Mouse (Mus musculus) MEL (cell line): ENCODE measurements around the gene Folr2. TPM values are rescaled to one million over a fixed set of nuclear protein-coding genes. Genes with fewer than 3 reads are reported as not detected.
A peak's percentile ranks its signal among the peaks of the same experiment; 100 is the strongest.

Experiments
- DNase-seq: peaks from one replicate; pipeline ENCODE4 v3.0.0; 2011; ENCODE audit warnings: low read depth, low spot score
- H3K27ac ChIP-seq: 2 replicates; pipeline ENCODE4 v1.5.1; 2012; ENCODE audit warnings: low read depth, mild to moderate bottlenecking, control low read depth, low read length, moderate library complexity; ENCODE audit not compliant: control insufficient read depth
- H3K27me3 ChIP-seq, 2 experiments: fragments of 150-350 bp in 1 of 2; sonication (generic) in 1 of 2; 2 replicates each; pipeline ENCODE4 v1.6.1; 2012; ENCODE audit warnings: low read length in 2 of 2, mild to moderate bottlenecking in 2 of 2, improper control_type of control experiment in 1 of 2, moderate library complexity in 1 of 2; ENCODE audit not compliant: insufficient read depth in 2 of 2, control insufficient read depth in 1 of 2
- H3K36me3 ChIP-seq, 2 experiments: 2 replicates each; pipeline ENCODE4 v1.6.1; 2012 to 2014; ENCODE audit warnings: low read length in 2 of 2, improper control_type of control experiment in 1 of 2, inconsistent platforms in 1 of 2, mild to moderate bottlenecking in 1 of 2; ENCODE audit not compliant: insufficient read depth in 2 of 2, control insufficient read depth in 1 of 2
- H3K4me1 ChIP-seq, 2 experiments: fragments of 150-350 bp in 1 of 2; sonication (generic) in 1 of 2; 2 replicates each; pipeline ENCODE4 v1.6.1; 2012; ENCODE audit warnings: low read length in 2 of 2, improper control_type of control experiment in 1 of 2, mild to moderate bottlenecking in 1 of 2; ENCODE audit not compliant: insufficient read depth in 2 of 2, control insufficient read depth in 1 of 2
- H3K4me3 ChIP-seq, 2 experiments: fragments of 150-350 bp in 1 of 2; sonication (generic) in 1 of 2; 2 replicates each; pipeline ENCODE4 v1.5.1; 2012; ENCODE audit warnings: low read depth in 2 of 2, low read length in 2 of 2, mild to moderate bottlenecking in 2 of 2, moderate library complexity in 2 of 2, control low read depth in 1 of 2, improper control_type of control experiment in 1 of 2; ENCODE audit not compliant: control insufficient read depth in 1 of 2, insufficient read depth in 1 of 2
- H3K79me2 ChIP-seq: 2 replicates; pipeline ENCODE4 v1.6.1; 2012; ENCODE audit warnings: mild to moderate bottlenecking, low read length, moderate library complexity; ENCODE audit not compliant: control insufficient read depth, poor library complexity, insufficient read depth
- H3K9ac ChIP-seq: 2 replicates; pipeline ENCODE4 v1.6.1; 2012; ENCODE audit warnings: low read depth, mild to moderate bottlenecking, control low read depth, low read length, moderate library complexity; ENCODE audit not compliant: control insufficient read depth, poor library complexity, severe bottlenecking
- H3K9me3 ChIP-seq: fragments of 150-350 bp; sonication (generic); replicated peaks from 2 replicates; pipeline ENCODE4 v1.6.1; 2012; ENCODE audit warnings: mild to moderate bottlenecking, low read length, improper control_type of control experiment, moderate library complexity; ENCODE audit not compliant: insufficient read depth
- CHD1 ChIP-seq: IDR thresholded peaks from 2 replicates; pipeline ENCODE4 v1.6.1; 2012; ENCODE audit warnings: low read depth, mild to moderate bottlenecking, inconsistent platforms, low read length, improper control_type of control experiment
- CHD2 ChIP-seq: IDR thresholded peaks from 2 replicates; pipeline ENCODE4 v1.6.1; 2011; ENCODE audit warnings: low read length, improper control_type of control experiment
- CTCF ChIP-seq, 3 experiments: IDR thresholded peaks in 2 of 3; conservative IDR thresholded peaks in 1 of 3; 2 replicates each; pipeline ENCODE4 v1.5.1; 2011 to 2012; ENCODE audit warnings: low read length in 3 of 3, low read depth in 2 of 3, mild to moderate bottlenecking in 2 of 3, improper control_type of control experiment in 1 of 3, inconsistent platforms in 1 of 3, mixed read lengths in 1 of 3, moderate library complexity in 1 of 3; ENCODE audit not compliant: control insufficient read depth in 1 of 3, insufficient read depth in 1 of 3, poor library complexity in 1 of 3, severe bottlenecking in 1 of 3
- E2F4 ChIP-seq: IDR thresholded peaks from 2 replicates; pipeline ENCODE4 v1.6.1; 2011; ENCODE audit warnings: low read depth, low read length, improper control_type of control experiment, borderline replicate concordance
- ELF1 ChIP-seq: IDR thresholded peaks from 2 replicates; pipeline ENCODE4 v1.6.1; 2014; ENCODE audit warnings: low read depth, mild to moderate bottlenecking, inconsistent platforms, low read length, improper control_type of control experiment, moderate library complexity
- ETS1 ChIP-seq: IDR thresholded peaks from 2 replicates; pipeline ENCODE4 v1.6.1; 2012; ENCODE audit warnings: low read depth, mild to moderate bottlenecking, inconsistent platforms, low read length, improper control_type of control experiment, moderate library complexity
- GABPA ChIP-seq: IDR thresholded peaks from 2 replicates; pipeline ENCODE4 v1.6.1; 2012; ENCODE audit warnings: low read depth, mild to moderate bottlenecking, inconsistent platforms, low read length, improper control_type of control experiment, moderate library complexity
- GATA1 ChIP-seq: IDR thresholded peaks from 2 replicates; pipeline ENCODE4 v1.6.1; 2011; ENCODE audit warnings: low read depth, low read length, improper control_type of control experiment
- HCFC1 ChIP-seq: IDR thresholded peaks from 2 replicates; pipeline ENCODE4 v1.6.1; 2012; ENCODE audit warnings: low read depth, mild to moderate bottlenecking, inconsistent platforms, low read length, improper control_type of control experiment, moderate library complexity
- JUND ChIP-seq: IDR thresholded peaks from 2 replicates; pipeline ENCODE4 v1.6.1; 2011; ENCODE audit warnings: low read depth, mild to moderate bottlenecking, improper control_type of control experiment, low read length
- KAT2A ChIP-seq: conservative IDR thresholded peaks from 2 replicates; pipeline ENCODE4 v1.6.1; 2012; ENCODE audit warnings: low read depth, low read length, improper control_type of control experiment, inconsistent platforms
- MAFK ChIP-seq: IDR thresholded peaks from 2 replicates; pipeline ENCODE4 v1.6.1; 2011; ENCODE audit warnings: low read depth, mild to moderate bottlenecking, low read length, improper control_type of control experiment, borderline replicate concordance
- MAX ChIP-seq: IDR thresholded peaks from 2 replicates; pipeline ENCODE4 v1.6.1; 2011; ENCODE audit warnings: low read length, improper control_type of control experiment
- MAZ ChIP-seq: IDR thresholded peaks from 2 replicates; pipeline ENCODE4 v1.6.1; 2012; ENCODE audit warnings: low read depth, mild to moderate bottlenecking, inconsistent platforms, low read length, improper control_type of control experiment
- MEF2A ChIP-seq: IDR thresholded peaks from 2 replicates; pipeline ENCODE4 v1.6.1; 2014; ENCODE audit warnings: low read depth, mild to moderate bottlenecking, inconsistent platforms, low read length, improper control_type of control experiment; ENCODE audit not compliant: poor library complexity, insufficient replicate concordance, severe bottlenecking; ENCODE audit errors: extremely low read depth
- MYC ChIP-seq: IDR thresholded peaks from 2 replicates; pipeline ENCODE4 v1.6.1; 2011; ENCODE audit warnings: low read depth, mild to moderate bottlenecking, low read length, improper control_type of control experiment, moderate library complexity
- NRF1 ChIP-seq: IDR thresholded peaks from 2 replicates; pipeline ENCODE4 v1.6.1; 2014; ENCODE audit warnings: low read depth, mild to moderate bottlenecking, inconsistent platforms, low read length, improper control_type of control experiment, moderate library complexity; ENCODE audit not compliant: poor library complexity, insufficient read depth, severe bottlenecking
- POLR2A ChIP-seq, 2 experiments: IDR thresholded peaks; 2 replicates each; pipeline ENCODE4 v1.6.1; 2011 to 2012; ENCODE audit warnings: low read length in 2 of 2, mild to moderate bottlenecking in 2 of 2, control low read depth in 1 of 2, improper control_type of control experiment in 1 of 2, low read depth in 1 of 2, moderate library complexity in 1 of 2; ENCODE audit not compliant: control insufficient read depth in 1 of 2, insufficient read depth in 1 of 2, poor library complexity in 1 of 2
- POLR2AphosphoS2 ChIP-seq: IDR thresholded peaks from 2 replicates; pipeline ENCODE4 v1.6.1; 2011; ENCODE audit warnings: low read length, improper control_type of control experiment
- RAD21 ChIP-seq: IDR thresholded peaks from 2 replicates; pipeline ENCODE4 v1.6.1; 2011; ENCODE audit warnings: mild to moderate bottlenecking, low read depth, low read length, improper control_type of control experiment
- SIN3A ChIP-seq: IDR thresholded peaks from 2 replicates; pipeline ENCODE4 v1.6.1; 2012; ENCODE audit warnings: low read length, improper control_type of control experiment, inconsistent platforms
- TBP ChIP-seq: IDR thresholded peaks from 2 replicates; pipeline ENCODE4 v1.8.0; 2011; ENCODE audit warnings: low read depth, low read length, improper control_type of control experiment
- TCF12 ChIP-seq: IDR thresholded peaks from 2 replicates; pipeline ENCODE4 v1.6.1; 2014; ENCODE audit warnings: low read depth, mild to moderate bottlenecking, inconsistent platforms, low read length, improper control_type of control experiment, moderate library complexity
- UBTF ChIP-seq: IDR thresholded peaks from 2 replicates; pipeline ENCODE4 v1.6.1; 2012; ENCODE audit warnings: low read depth, mild to moderate bottlenecking, inconsistent platforms, low read length, improper control_type of control experiment, moderate library complexity, borderline replicate concordance; ENCODE audit not compliant: insufficient read depth
- USF1 ChIP-seq: IDR thresholded peaks from 2 replicates; pipeline ENCODE4 v1.6.1; 2014; ENCODE audit warnings: low read depth, mild to moderate bottlenecking, inconsistent platforms, low read length, improper control_type of control experiment, moderate library complexity
- ZC3H11A ChIP-seq: IDR thresholded peaks from 2 replicates; pipeline ENCODE4 v1.6.1; 2012; ENCODE audit warnings: low read depth, mild to moderate bottlenecking, inconsistent platforms, low read length, improper control_type of control experiment
- ZKSCAN1 ChIP-seq: IDR thresholded peaks from 2 replicates; pipeline ENCODE4 v1.6.1; 2012; ENCODE audit warnings: low read depth, mild to moderate bottlenecking, inconsistent platforms, low read length, improper control_type of control experiment, moderate library complexity
- ZMIZ1 ChIP-seq: IDR thresholded peaks from 2 replicates; pipeline ENCODE4 v1.6.1; 2012; ENCODE audit warnings: low read depth, mild to moderate bottlenecking, inconsistent platforms, low read length, improper control_type of control experiment, moderate library complexity
- ZNF384 ChIP-seq: IDR thresholded peaks from 2 replicates; pipeline ENCODE4 v1.6.1; 2012; ENCODE audit warnings: low read depth, mild to moderate bottlenecking, inconsistent platforms, low read length, improper control_type of control experiment
- polyA plus RNA-seq, 2 experiments: library from polyadenylated mRNA; stranded (reverse) in 1 of 2; unstranded in 1 of 2; fragments of >175 nt in 1 of 2; fragments of >200 nt in 1 of 2; gene quantifications; 2 replicates each; pipeline versions ENCODE4 v1.2.1 to v1.2.4; 2012; ENCODE audit warnings: low replicate concordance in 2 of 2, low read depth in 1 of 2; ENCODE audit not compliant: insufficient read length in 2 of 2, insufficient read depth in 1 of 2, missing spikeins in 1 of 2
- total RNA-seq: library from RNA; depleted of rRNA; stranded (reverse); fragments of 300-350 nt; gene quantifications from 2 replicates; pipeline ENCODE4 v1.2.3, GENCODE M21; 2012

The Folr2 gene
- total and polyA plus RNA-seq, 3 experiments: not detected

- peak within 1 kb of the TSS; percentile 81 to 91 for H3K4me3 ChIP-seq
These were observed 49.3 kb upstream of the Folr2 start, which contains the start of gene Tomt for GRCm38 (mm10) chr7:101906287-101906681. Tomt (minus strand) TSS chr7:101906359.

DNA sequence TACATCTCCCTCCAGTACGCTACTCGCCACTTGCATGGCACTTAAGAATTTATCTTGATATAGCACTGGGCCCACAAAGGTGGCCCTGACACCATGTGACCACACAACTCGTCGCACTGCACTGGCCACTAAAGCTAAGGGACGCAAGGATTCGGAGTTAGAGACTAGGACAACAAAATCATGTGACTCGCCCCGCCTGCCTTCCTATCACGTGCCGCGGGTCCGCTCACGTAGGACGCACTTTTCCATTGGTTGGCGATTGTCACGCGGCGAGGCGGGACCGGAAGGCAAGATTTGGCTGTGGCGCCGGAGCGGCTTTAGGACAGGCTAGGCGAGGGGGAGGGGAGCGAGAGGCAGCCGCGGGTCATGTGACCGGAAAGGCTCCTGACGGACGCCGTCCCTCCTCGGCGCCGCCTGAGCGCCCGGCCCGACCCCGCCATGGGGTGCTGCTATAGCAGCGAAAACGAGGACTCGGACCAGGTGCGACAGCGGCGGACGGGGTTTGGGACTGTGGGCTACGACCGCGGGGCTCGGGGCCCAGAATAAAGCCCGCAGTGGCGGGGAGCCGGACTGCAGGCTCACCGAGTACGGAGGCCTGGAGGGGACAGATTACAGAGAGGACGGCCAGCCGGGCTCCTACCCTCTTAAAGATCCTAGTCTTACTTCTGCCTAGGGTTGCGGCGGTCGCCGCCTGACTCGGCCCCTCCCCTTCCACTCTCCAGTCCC is 48.7 kb upstream of the Folr2 start, which contains the start of gene Lamtor1:
Gene Lamtor1, plus strand, starts transcription at position 344 of the 726 bp plus-strand sequence.
- Histone ChIP-seq H3K9me3 (no peaks in the 10 kb centered on the region), H3K27ac (peak within 1 kb of the TSS; percentile 87), H3K79me2 (peaks cover 15% of the 10 kb centered on the region), H3K27me3 (no peaks in the 10 kb centered on the region), H3K9ac (peak within 1 kb of the TSS; percentile 93), H3K36me3 (peaks cover 0 to 11% of the 10 kb centered on the region in 2 experiments; a peak in 2 of 4 replicates), H3K4me3 (peak within 1 kb of the TSS; percentile 81 to 91), H3K4me1 (peaks cover 15 to 20% of the 10 kb centered on the region in 2 experiments)
- peak; percentile 99 for DNase-seq
- TF ChIP-seq GABPA (no peak), POLR2A (IDR thresholded peaks at IDR 0.05; ENCODE audit: control insufficient read depth in 1 of 2, insufficient read depth in 1 of 2, low read depth in 1 of 2, low read length in 2 of 2, poor library complexity in 1 of 2) (peak; percentile 73 to 90), POLR2AphosphoS2 (peak; percentile 85; the same call in 1 of the 2 replicates), HCFC1 (peak; percentile 88), E2F4 (no peak), GATA1 (peak; percentile 4; the same call in 1 of the 2 replicates), MEF2A (no peak), CHD1 (no peak), SIN3A (peak; percentile 94), KAT2A (no peak; the same call in 1 of the 2 replicates), CHD2 (peak; percentile 67), TCF12 (peak; percentile 57), MAFK (no peak), NRF1 (no peak), MAZ (no peak), ELF1 (peak; percentile 90), MYC (peak; percentile 77), MAX (peak; percentile 99), JUND (no peak), CTCF (IDR thresholded peaks at IDR 0.05 in 2 of 3, conservative IDR thresholded peaks at IDR 0.05 in 1 of 3; ENCODE audit: control insufficient read depth in 1 of 3, insufficient read depth in 1 of 3, low read depth in 2 of 3, low read length in 3 of 3, poor library complexity in 1 of 3, severe bottlenecking in 1 of 3) (no peak), UBTF (no peak), ZKSCAN1 (no peak), ETS1 (peak; percentile 59), ZNF384 (no peak), RAD21 (no peak), USF1 (peak; percentile 98), ZC3H11A (no peak), TBP (peak; percentile 50), ZMIZ1 (peak; percentile 91)

More at GRCm38 (mm10) chr7:101906287-101906681, 49.3 kb upstream of the Folr2 start, which contains the start of gene Tomt:
- peaks cover 15 to 20% of the 10 kb centered on the region in 2 experiments for H3K4me1 ChIP-seq
- H3K27ac ChIP-seq: peak within 1 kb of the TSS; percentile 87
- TF ChIP-seq ZC3H11A: no peak
- no peak for TF ChIP-seq MYC
- TF ChIP-seq CHD1: 0 out of 2 replicates have a peak, but pooled peaks have one; percentile 74
- TF ChIP-seq TBP: peak; percentile 10; the same call in 1 of the 2 replicates
- TF ChIP-seq, all 39 proteins: peak for 2
- peaks cover 15% of the 10 kb centered on the region for H3K79me2 ChIP-seq
- peak within 1 kb of the TSS; percentile 93 for H3K9ac ChIP-seq
- no peak for DNase-seq
- H3K27me3 ChIP-seq: no peaks in the 10 kb centered on the region
- no peaks in the 10 kb centered on the region for H3K9me3 ChIP-seq
- H3K36me3 ChIP-seq: peaks cover 0 to 11% of the 10 kb centered on the region in 2 experiments; a peak in 2 of 4 replicates
